Mouse (Mus musculus): ENCODE measurements around the gene Dynlt1b. TPM values are rescaled to one million over a fixed set of nuclear protein-coding genes. Genes with fewer than 3 reads are reported as not detected.
"Not testable (repeated sequence)": the region's sequence is repeated elsewhere in the genome, so short reads cannot be mapped to it uniquely, and the experiment has no call there.

The Dynlt1b gene
- polyA plus RNA-seq, 1 experiment from 2014 or later: 1,046 TPM

GRCm38 (mm10) chr17:6433691-6434090 lies 3.8 kb downstream of the Dynlt1b start:
- H3K36me3 ChIP-seq (ENCODE audit: control insufficient read depth, insufficient read depth, low read length); H3K9ac ChIP-seq (ENCODE audit: low read depth, low read length); H3K4me1 ChIP-seq (ENCODE audit: control insufficient read depth, insufficient read depth, low read depth, low read length); ATAC-seq; H3K9me3 ChIP-seq (ENCODE audit: control insufficient read depth, low read length); H3K4me3 ChIP-seq (ENCODE audit: low read length); H3K27ac ChIP-seq (ENCODE audit: low read depth, low read length); H3K4me2 ChIP-seq (ENCODE audit: low read length); H3K27me3 ChIP-seq (replicated peaks; ENCODE audit: control insufficient read depth, insufficient read depth, low read length): not testable (repeated sequence)
- 68% methylated on average over 3 of the region's 3 CpGs for WGBS

GRCm38 (mm10) chr17:6438080-6438479 lies 8.2 kb downstream of the Dynlt1b start:
- not testable (repeated sequence) for H3K9ac ChIP-seq (ENCODE audit: low read depth, low read length); H3K4me3 ChIP-seq (ENCODE audit: low read length); H3K4me2 ChIP-seq (ENCODE audit: low read length); H3K4me1 ChIP-seq (ENCODE audit: control insufficient read depth, insufficient read depth, low read depth, low read length); ATAC-seq; H3K27me3 ChIP-seq (replicated peaks; ENCODE audit: control insufficient read depth, insufficient read depth, low read length); H3K36me3 ChIP-seq (ENCODE audit: control insufficient read depth, insufficient read depth, low read length); H3K27ac ChIP-seq (ENCODE audit: low read depth, low read length); H3K9me3 ChIP-seq (ENCODE audit: control insufficient read depth, low read length)
- WGBS: 83% methylated on average over 6 of the region's 6 CpGs

- not testable (repeated sequence) for H3K9ac ChIP-seq (ENCODE audit: low read depth, low read length); H3K36me3 ChIP-seq (ENCODE audit: control insufficient read depth, insufficient read depth, low read length); H3K27ac ChIP-seq (ENCODE audit: low read depth, low read length); ATAC-seq; H3K27me3 ChIP-seq (replicated peaks; ENCODE audit: control insufficient read depth, insufficient read depth, low read length); H3K4me2 ChIP-seq (ENCODE audit: low read length); H3K4me3 ChIP-seq (ENCODE audit: low read length); H3K9me3 ChIP-seq (ENCODE audit: control insufficient read depth, low read length); H3K4me1 ChIP-seq (ENCODE audit: control insufficient read depth, insufficient read depth, low read depth, low read length)
- 97% methylated on average over 9 of the region's 13 CpGs for WGBS
These were observed 10.0 kb downstream of the Dynlt1b start for GRCm38 (mm10) chr17:6439913-6440312.

- not testable (repeated sequence) for H3K36me3 ChIP-seq (ENCODE audit: control insufficient read depth, insufficient read depth, low read length); H3K4me2 ChIP-seq (ENCODE audit: low read length); H3K4me1 ChIP-seq (ENCODE audit: control insufficient read depth, insufficient read depth, low read depth, low read length); H3K9me3 ChIP-seq (ENCODE audit: control insufficient read depth, low read length); H3K27me3 ChIP-seq (replicated peaks; ENCODE audit: control insufficient read depth, insufficient read depth, low read length); H3K27ac ChIP-seq (ENCODE audit: low read depth, low read length); H3K9ac ChIP-seq (ENCODE audit: low read depth, low read length); H3K4me3 ChIP-seq (ENCODE audit: low read length)
- WGBS: 76% methylated on average over 13 of the region's 13 CpGs
- ATAC-seq: peak; percentile 63
These were observed 10.7 kb downstream of the Dynlt1b start for GRCm38 (mm10) chr17:6440493-6441077.

GRCm38 (mm10) chr17:6441254-6441653 lies 11.3 kb downstream of the Dynlt1b start:
- not testable (repeated sequence) for ATAC-seq; H3K4me2 ChIP-seq (ENCODE audit: low read length); H3K36me3 ChIP-seq (ENCODE audit: control insufficient read depth, insufficient read depth, low read length); H3K9ac ChIP-seq (ENCODE audit: low read depth, low read length); H3K27ac ChIP-seq (ENCODE audit: low read depth, low read length); H3K4me1 ChIP-seq (ENCODE audit: control insufficient read depth, insufficient read depth, low read depth, low read length); H3K9me3 ChIP-seq (ENCODE audit: control insufficient read depth, low read length); H3K4me3 ChIP-seq (ENCODE audit: low read length); H3K27me3 ChIP-seq (replicated peaks; ENCODE audit: control insufficient read depth, insufficient read depth, low read length)
- WGBS: 60% methylated on average over 5 of the region's 5 CpGs

- H3K4me2 ChIP-seq (ENCODE audit: low read length); H3K27ac ChIP-seq (ENCODE audit: low read depth, low read length); H3K9me3 ChIP-seq (ENCODE audit: control insufficient read depth, low read length); H3K36me3 ChIP-seq (ENCODE audit: control insufficient read depth, insufficient read depth, low read length); H3K4me3 ChIP-seq (ENCODE audit: low read length); ATAC-seq; H3K27me3 ChIP-seq (replicated peaks; ENCODE audit: control insufficient read depth, insufficient read depth, low read length); H3K4me1 ChIP-seq (ENCODE audit: control insufficient read depth, insufficient read depth, low read depth, low read length); H3K9ac ChIP-seq (ENCODE audit: low read depth, low read length): not testable (repeated sequence)
- WGBS: 89% methylated on average over 3 of the region's 7 CpGs
These were observed 12.6 kb downstream of the Dynlt1b start for GRCm38 (mm10) chr17:6442513-6442912.

- peak; percentile 21; the same call in 1 of the 2 replicates for ATAC-seq
- not testable (repeated sequence) for H3K9ac ChIP-seq (ENCODE audit: low read depth, low read length)
- 64% methylated on average over 7 of the region's 16 CpGs for WGBS
These were observed 16.1 kb downstream of the Dynlt1b start for GRCm38 (mm10) chr17:6445794-6446587.

GRCm38 (mm10) chr17:6448293-6448692 lies 18.4 kb downstream of the Dynlt1b start:
- H3K27me3 ChIP-seq (replicated peaks; ENCODE audit: control insufficient read depth, insufficient read depth, low read length); H3K9ac ChIP-seq (ENCODE audit: low read depth, low read length); ATAC-seq; H3K4me2 ChIP-seq (ENCODE audit: low read length); H3K4me1 ChIP-seq (ENCODE audit: control insufficient read depth, insufficient read depth, low read depth, low read length); H3K4me3 ChIP-seq (ENCODE audit: low read length); H3K27ac ChIP-seq (ENCODE audit: low read depth, low read length); H3K36me3 ChIP-seq (ENCODE audit: control insufficient read depth, insufficient read depth, low read length); H3K9me3 ChIP-seq (ENCODE audit: control insufficient read depth, low read length): not testable (repeated sequence)
- WGBS: 86% methylated on average over 8 of the region's 8 CpGs

More at GRCm38 (mm10) chr17:6445794-6446587, 16.1 kb downstream of the Dynlt1b start:
- H3K4me3 ChIP-seq (ENCODE audit: low read length); H3K4me1 ChIP-seq (ENCODE audit: control insufficient read depth, insufficient read depth, low read depth, low read length); H3K27me3 ChIP-seq (replicated peaks; ENCODE audit: control insufficient read depth, insufficient read depth, low read length); H3K36me3 ChIP-seq (ENCODE audit: control insufficient read depth, insufficient read depth, low read length); H3K27ac ChIP-seq (ENCODE audit: low read depth, low read length); H3K9me3 ChIP-seq (ENCODE audit: control insufficient read depth, low read length); H3K4me2 ChIP-seq (ENCODE audit: low read length): not testable (repeated sequence)

- not testable (repeated sequence) for H3K4me1 ChIP-seq (ENCODE audit: control insufficient read depth, insufficient read depth, low read depth, low read length); H3K36me3 ChIP-seq (ENCODE audit: control insufficient read depth, insufficient read depth, low read length); H3K27me3 ChIP-seq (replicated peaks; ENCODE audit: control insufficient read depth, insufficient read depth, low read length); H3K9ac ChIP-seq (ENCODE audit: low read depth, low read length); H3K27ac ChIP-seq (ENCODE audit: low read depth, low read length); H3K9me3 ChIP-seq (ENCODE audit: control insufficient read depth, low read length); ATAC-seq; H3K4me2 ChIP-seq (ENCODE audit: low read length); H3K4me3 ChIP-seq (ENCODE audit: low read length)
- 91% methylated on average over 12 of the region's 12 CpGs for WGBS
These were observed 19.3 kb downstream of the Dynlt1b start for GRCm38 (mm10) chr17:6449166-6449565.
